Mouse (Mus musculus): Measurements from ENCODE around the gene Susd5.

GRCm38 (mm10) chr9:114015724-114016123, 41.2 kb upstream of the Susd5 start:
- TF ChIP-seq GATA1 (IDR thresholded peaks at IDR 0.05; ENCODE audit: borderline replicate concordance, low read length) (no peak), FLI1 (IDR thresholded peaks at IDR 0.05; ENCODE audit: low read length) (no peak)
